Mouse (Mus musculus) midbrain, postnatal 0 days (tissue): ENCODE results near the gene Dnajb6. TPM values are rescaled to one million over a fixed set of nuclear protein-coding genes. Genes with fewer than 3 reads are reported as not detected.
"Not testable (repeated sequence)": the region's sequence is repeated elsewhere in the genome, so short reads cannot be mapped to it uniquely, and the experiment has no call there.

ENCODE experiments used
- ATAC-seq: fragments of 200-750 bp; cut with Nextera tagmentation; 2 replicates; pipeline ENCODE4 v1.8.0; 2017; ENCODE audit warnings: moderate number of reproducible peaks, mild to moderate bottlenecking, moderate TSS enrichment, moderate library complexity; ENCODE audit not compliant: low FRiP score
- DNase-seq: peaks from one replicate; pipeline ENCODE4 v3.0.0-alpha.2; 2015; ENCODE audit warnings: low spot score
- H3K27ac ChIP-seq: fragments of 300-500 bp; sonication (generic); 2 replicates; pipeline ENCODE4 v1.5.1; 2014; ENCODE audit warnings: low read depth, mild to moderate bottlenecking, low read length, mixed read lengths
- H3K27me3 ChIP-seq: fragments of 300-500 bp; sonication (generic); 2 replicates; pipeline ENCODE4 v1.6.1; 2014; ENCODE audit warnings: low read length, control low read depth, mixed read lengths; ENCODE audit not compliant: insufficient read depth
- H3K36me3 ChIP-seq: fragments of 300-500 bp; sonication (generic); 2 replicates; pipeline ENCODE4 v1.6.1; 2014; ENCODE audit warnings: low read length, control low read depth, mixed read lengths; ENCODE audit not compliant: insufficient read depth
- H3K4me1 ChIP-seq: fragments of 300-500 bp; sonication (generic); 2 replicates; pipeline ENCODE4 v1.6.1; 2014; ENCODE audit warnings: mild to moderate bottlenecking, control low read depth, antibody characterized with exemption, low read length, mixed read lengths; ENCODE audit not compliant: insufficient read depth
- H3K4me2 ChIP-seq: fragments of 300-500 bp; sonication (generic); 2 replicates; pipeline ENCODE4 v1.6.1; 2014; ENCODE audit warnings: low read depth, mild to moderate bottlenecking, low read length, mixed read lengths; ENCODE audit not compliant: poor library complexity, severe bottlenecking
- H3K4me3 ChIP-seq: fragments of 300-500 bp; sonication (generic); 2 replicates; pipeline ENCODE4 v1.5.1; 2014; ENCODE audit warnings: low read depth, mild to moderate bottlenecking, low read length, moderate library complexity
- H3K9ac ChIP-seq: fragments of 300-500 bp; sonication (generic); replicated peaks from 2 replicates; pipeline ENCODE4 v1.6.1; 2014; ENCODE audit warnings: mild to moderate bottlenecking, low read length, moderate library complexity, mixed read lengths; ENCODE audit not compliant: poor library complexity, severe bottlenecking
- H3K9me3 ChIP-seq: fragments of 300-500 bp; sonication (generic); 2 replicates; pipeline ENCODE4 v1.6.1; 2016; ENCODE audit warnings: low read length, control low read depth
- CTCF ChIP-seq: IDR thresholded peaks from 2 replicates; pipeline ENCODE4 v1.5.1; 2016; ENCODE audit warnings: antibody characterized with exemption, mild to moderate bottlenecking
- WGBS: fragments of 180-500 bp; shearing (Covaris S2); extraction: QIAGEN DNeasy Blood & Tissue Kit; methylation state at CpG from one replicate; pipeline ENCODE4 v1.1.7; 2014; 5-methylcytosine and 5-hydroxymethylcytosine counted together
- polyA plus RNA-seq: library from polyadenylated mRNA; unstranded; fragments of >200 nt; fragmentation: Nextera tagmentation; extraction: Ambion mirVana; gene quantifications from 2 replicates; pipeline ENCODE4 v1.2.1, GENCODE M21; 2015
- total RNA-seq: library from RNA; depleted of rRNA; stranded (reverse); fragments of >200 nt; gene quantifications from 2 replicates; pipeline ENCODE4 v1.2.3, GENCODE M21; 2014

Gene Dnajb6
- total and polyA plus RNA-seq, 2 experiments from 2014 or later, result 183 to 362 TPM

GRCm38 (mm10) chr5:29772038-29772437, 36.5 kb downstream of the Dnajb6 start:
- no peaks in the 10 kb centered on the region for H3K9me3 ChIP-seq
- no peak overlapping the region for H3K9ac ChIP-seq
- no peak overlapping the region for H3K4me3 ChIP-seq
- H3K36me3 ChIP-seq, result peaks cover 15% of the 10 kb centered on the region; the same call in 1 of the 2 replicates
- H3K4me1 ChIP-seq, result no peaks in the 10 kb centered on the region
- no peaks in the 10 kb centered on the region for H3K27me3 ChIP-seq
- H3K27ac ChIP-seq, result no peak overlapping the region
- H3K4me2 ChIP-seq, result no peak overlapping the region
- TF ChIP-seq CTCF, result no peak
- WGBS, result 87% methylated on average over 2 of the region's 2 CpGs
- no peak for ATAC-seq
- no peak for DNase-seq

GRCm38 (mm10) chr5:29772651-29773330, 37.3 kb downstream of the Dnajb6 start:
- TF ChIP-seq CTCF, result no peak
- H3K27ac ChIP-seq, result no peak overlapping the region

GRCm38 (mm10) chr5:29773460-29774150, 38.1 kb downstream of the Dnajb6 start:
- TF ChIP-seq CTCF, result no peak
- WGBS, result 81% methylated on average over 13 of the region's 13 CpGs
- Histone ChIP-seq H3K4me1 (no peaks in the 10 kb centered on the region), H3K9me3 (no peaks in the 10 kb centered on the region), H3K4me3 (no peak overlapping the region), H3K27me3 (no peaks in the 10 kb centered on the region), H3K9ac (no peak overlapping the region), H3K27ac (no peak overlapping the region), H3K36me3 (0 out of 2 replicates have a peak, but pooled peaks cover 3% of the 10 kb centered on the region), H3K4me2 (no peak overlapping the region)
- no peak for ATAC-seq
- peak; percentile 46 for DNase-seq

More at GRCm38 (mm10) chr5:29772651-29773330, 37.3 kb downstream of the Dnajb6 start:
- Histone ChIP-seq H3K4me2 (no peak overlapping the region), H3K36me3 (peaks cover 9% of the 10 kb centered on the region; the same call in 1 of the 2 replicates), H3K9me3 (no peaks in the 10 kb centered on the region), H3K27me3 (no peaks in the 10 kb centered on the region), H3K4me3 (no peak overlapping the region), H3K9ac (no peak overlapping the region), H3K4me1 (no peaks in the 10 kb centered on the region)
- ATAC-seq (no peak), DNase-seq (peak; percentile 61)
- WGBS, result 80% methylated on average over 4 of the region's 4 CpGs

- Histone ChIP-seq H3K27me3 (no peaks in the 10 kb centered on the region), H3K9me3 (no peaks in the 10 kb centered on the region), H3K4me3 (no peak overlapping the region), H3K4me2 (no peak overlapping the region), H3K4me1 (no peaks in the 10 kb centered on the region), H3K36me3 (0 out of 2 replicates have a peak, but pooled peaks cover 3% of the 10 kb centered on the region), H3K27ac (no peak overlapping the region), H3K9ac (no peak overlapping the region)
- DNase-seq (no peak), ATAC-seq (no peak)
- 87% methylated on average over 5 of the region's 5 CpGs for WGBS
- no peak for TF ChIP-seq CTCF
These were observed 39.9 kb downstream of the Dnajb6 start for GRCm38 (mm10) chr5:29775437-29775836.

- TF ChIP-seq CTCF, result no peak
- no peaks in the 10 kb centered on the region for H3K4me1 ChIP-seq
- ATAC-seq (no peak), DNase-seq (no peak)
- H3K36me3 ChIP-seq, result peaks cover 14% of the 10 kb centered on the region; the same call in 1 of the 2 replicates
- WGBS, result 93% methylated on average over 6 of the region's 6 CpGs
- H3K27me3 ChIP-seq, result no peaks in the 10 kb centered on the region
- no peaks in the 10 kb centered on the region for H3K9me3 ChIP-seq
- no peak overlapping the region for H3K4me3 ChIP-seq
- H3K9ac ChIP-seq, result no peak overlapping the region
- H3K27ac ChIP-seq, result no peak overlapping the region
- H3K4me2 ChIP-seq, result no peak overlapping the region
These were observed 42.5 kb downstream of the Dnajb6 start for GRCm38 (mm10) chr5:29778029-29778428.

GRCm38 (mm10) chr5:29779733-29780132, 44.2 kb downstream of the Dnajb6 start:
- H3K27me3 ChIP-seq, H3K4me2 ChIP-seq, H3K9me3 ChIP-seq, DNase-seq, H3K4me3 ChIP-seq, ATAC-seq, H3K4me1 ChIP-seq, H3K9ac ChIP-seq, H3K27ac ChIP-seq: not testable (repeated sequence)
- WGBS, result over 99% methylated on average over 8 of the region's 9 CpGs
- H3K36me3 ChIP-seq, result peaks cover 10% of the 10 kb centered on the region; the same call in 1 of the 2 replicates
